ENCODE assay signal across 30 mouse cellular contexts in the genomic region with DNA sequence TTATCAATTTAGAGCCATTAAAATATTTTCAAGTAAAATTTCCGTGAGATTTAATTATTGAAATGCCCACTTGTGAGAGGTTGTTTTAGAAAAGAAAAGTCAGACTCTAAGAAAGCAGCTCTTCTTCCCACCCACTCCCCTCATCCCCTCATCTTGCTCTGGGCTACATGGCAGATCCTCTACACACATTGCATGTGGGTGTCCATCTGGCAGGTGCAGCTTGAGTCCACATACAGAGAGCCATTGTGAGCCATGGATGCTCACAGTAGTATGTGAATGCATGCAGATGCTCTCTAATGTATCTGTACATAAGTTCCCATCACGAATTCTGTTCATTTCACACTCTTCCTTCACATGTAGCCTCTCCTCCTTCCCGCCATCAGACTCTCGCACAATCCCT.
"Had no signal": no experiment of that assay in that cellular context is flagged by ENCODE, and none has a peak within 500 bp of the region (broad histone marks: within the 10 kb centered on the region; RNA-seq: fewer than 3 reads in every experiment).

No protein-coding gene starts in this region.

- H3K4me1 ChIP-seq: limb, embryonic 12.5 days; limb, embryonic 13.5 days; limb, embryonic 15.5 days; liver, embryonic 12.5 days; liver, embryonic 13.5 days; liver, embryonic 15.5 days; lung, embryonic 15.5 days; midbrain, embryonic 12.5 days; midbrain, embryonic 13.5 days; midbrain, embryonic 15.5 days; neural tube, embryonic 12.5 days; neural tube, embryonic 13.5 days had no signal

- H3K36me3 ChIP-seq: limb, embryonic 10.5 days; limb, embryonic 12.5 days; limb, embryonic 13.5 days; limb, embryonic 15.5 days; liver, embryonic 12.5 days; liver, embryonic 13.5 days; liver, embryonic 15.5 days; lung, embryonic 15.5 days; midbrain, embryonic 10.5 days; midbrain, embryonic 12.5 days; midbrain, embryonic 13.5 days; midbrain, embryonic 15.5 days; neural tube, embryonic 12.5 days; neural tube, embryonic 13.5 days had no signal

- DNase-seq: left cerebral cortex, postnatal 4 days; liver; liver, embryonic 13.5 days; liver, postnatal 0 days; lung, adult 18-20 months; lung, adult 2 months; lung, embryonic 14.5 days; lung, postnatal 10 days; lung, postnatal 14 days; lung, postnatal 36 days; lung, postnatal 4 days; midbrain, embryonic 14.5 days had no signal

- H3K4me3 ChIP-seq: limb, embryonic 10.5 days; limb, embryonic 12.5 days; limb, embryonic 13.5 days; limb, embryonic 15.5 days; liver, embryonic 12.5 days; liver, embryonic 13.5 days; liver, embryonic 15.5 days; lung, embryonic 15.5 days; midbrain, embryonic 10.5 days; midbrain, embryonic 12.5 days; midbrain, embryonic 13.5 days; midbrain, embryonic 15.5 days; myocyte; neural tube, embryonic 12.5 days; neural tube, embryonic 13.5 days had no signal

- H3K27me3 ChIP-seq: limb, embryonic 12.5 days; limb, embryonic 13.5 days; limb, embryonic 15.5 days; liver, embryonic 12.5 days; liver, embryonic 13.5 days; liver, embryonic 15.5 days; lung, embryonic 15.5 days; midbrain, embryonic 12.5 days; midbrain, embryonic 13.5 days; midbrain, embryonic 15.5 days; neural tube, embryonic 12.5 days; neural tube, embryonic 13.5 days had no signal

- H3K9me3 ChIP-seq: limb, embryonic 10.5 days; limb, embryonic 12.5 days; limb, embryonic 13.5 days; limb, embryonic 15.5 days; liver, embryonic 12.5 days; liver, embryonic 13.5 days; liver, embryonic 15.5 days; lung, embryonic 15.5 days; midbrain, embryonic 10.5 days; midbrain, embryonic 12.5 days; midbrain, embryonic 13.5 days; midbrain, embryonic 15.5 days; neural tube, embryonic 12.5 days; neural tube, embryonic 13.5 days had no signal

- ATAC-seq: liver, embryonic 12.5 days; liver, postnatal 0 days; lung, postnatal 0 days; midbrain, embryonic 13.5 days; midbrain, embryonic 15.5 days; midbrain, embryonic 16.5 days had no signal

- H3K27ac ChIP-seq: limb, embryonic 10.5 days; limb, embryonic 12.5 days; limb, embryonic 13.5 days; limb, embryonic 15.5 days; liver, embryonic 12.5 days; liver, embryonic 13.5 days; liver, embryonic 14.5 days; liver, embryonic 15.5 days; lung, embryonic 15.5 days; macrophage; midbrain, embryonic 10.5 days; midbrain, embryonic 12.5 days; midbrain, embryonic 13.5 days; midbrain, embryonic 15.5 days; neural tube, embryonic 12.5 days; neural tube, embryonic 13.5 days had no signal
